Mouse (Mus musculus) intestine, postnatal 0 days (tissue): ENCODE results near the gene Ifne. TPM values are rescaled to one million over a fixed set of nuclear protein-coding genes. Genes with fewer than 3 reads are reported as not detected.

ENCODE experiments used
- ATAC-seq: fragments of 200-750 bp; cut with Nextera tagmentation; 2 replicates; pipeline ENCODE4 v1.8.0; 2017; ENCODE audit warnings: mild to moderate bottlenecking, moderate TSS enrichment, moderate library complexity
- H3K27ac ChIP-seq: fragments of 300-500 bp; sonication (generic); 2 replicates; pipeline ENCODE4 v1.5.1; 2014; ENCODE audit warnings: mild to moderate bottlenecking, low read depth, low read length, moderate library complexity
- H3K27me3 ChIP-seq: fragments of 300-500 bp; sonication (generic); replicated peaks from 2 replicates; pipeline ENCODE4 v1.6.1; 2014; ENCODE audit warnings: low read length, mixed read lengths; ENCODE audit not compliant: control insufficient read depth, insufficient read depth
- H3K36me3 ChIP-seq: fragments of 300-500 bp; sonication (generic); 2 replicates; pipeline ENCODE4 v1.6.1; 2014; ENCODE audit warnings: mild to moderate bottlenecking, moderate library complexity; ENCODE audit not compliant: control insufficient read depth, insufficient read depth
- H3K4me1 ChIP-seq: fragments of 300-500 bp; sonication (generic); replicated peaks from 2 replicates; pipeline ENCODE4 v1.6.1; 2014; ENCODE audit warnings: antibody characterized with exemption, low read length, mixed read lengths; ENCODE audit not compliant: control insufficient read depth, insufficient read depth
- H3K4me2 ChIP-seq: fragments of 300-500 bp; sonication (generic); replicated peaks from 2 replicates; pipeline ENCODE4 v1.6.1; 2014; ENCODE audit warnings: low read depth, mild to moderate bottlenecking, moderate library complexity
- H3K4me3 ChIP-seq: fragments of 300-500 bp; sonication (generic); 2 replicates; pipeline ENCODE4 v1.5.1; 2014; ENCODE audit warnings: low read depth, low read length
- H3K9ac ChIP-seq: fragments of 300-500 bp; sonication (generic); 2 replicates; pipeline ENCODE4 v1.6.1; 2014; ENCODE audit warnings: mild to moderate bottlenecking, low read depth, low read length
- H3K9me3 ChIP-seq: fragments of 300-500 bp; sonication (generic); 2 replicates; pipeline ENCODE4 v1.6.1; 2016; ENCODE audit warnings: mixed run types; ENCODE audit not compliant: control insufficient read depth
- CTCF ChIP-seq: sonication (generic); IDR thresholded peaks from 2 replicates; pipeline ENCODE4 v1.5.1; 2016; ENCODE audit warnings: low read depth, mild to moderate bottlenecking, control low read depth, antibody characterized with exemption, moderate library complexity
- WGBS: fragments of 180-500 bp; shearing (Covaris S2); extraction: QIAGEN DNeasy Blood & Tissue Kit; methylation state at CpG from one replicate; pipeline ENCODE4 v1.1.7; 2014; 5-methylcytosine and 5-hydroxymethylcytosine counted together
- polyA plus RNA-seq: library from polyadenylated mRNA; unstranded; fragments of >200 nt; fragmentation: Nextera tagmentation; extraction: Ambion mirVana; gene quantifications from 2 replicates; pipeline ENCODE4 v1.2.1, GENCODE M21; 2015

The Ifne gene
- polyA plus RNA-seq, 1 experiment from 2014 or later: not detected

DNA sequence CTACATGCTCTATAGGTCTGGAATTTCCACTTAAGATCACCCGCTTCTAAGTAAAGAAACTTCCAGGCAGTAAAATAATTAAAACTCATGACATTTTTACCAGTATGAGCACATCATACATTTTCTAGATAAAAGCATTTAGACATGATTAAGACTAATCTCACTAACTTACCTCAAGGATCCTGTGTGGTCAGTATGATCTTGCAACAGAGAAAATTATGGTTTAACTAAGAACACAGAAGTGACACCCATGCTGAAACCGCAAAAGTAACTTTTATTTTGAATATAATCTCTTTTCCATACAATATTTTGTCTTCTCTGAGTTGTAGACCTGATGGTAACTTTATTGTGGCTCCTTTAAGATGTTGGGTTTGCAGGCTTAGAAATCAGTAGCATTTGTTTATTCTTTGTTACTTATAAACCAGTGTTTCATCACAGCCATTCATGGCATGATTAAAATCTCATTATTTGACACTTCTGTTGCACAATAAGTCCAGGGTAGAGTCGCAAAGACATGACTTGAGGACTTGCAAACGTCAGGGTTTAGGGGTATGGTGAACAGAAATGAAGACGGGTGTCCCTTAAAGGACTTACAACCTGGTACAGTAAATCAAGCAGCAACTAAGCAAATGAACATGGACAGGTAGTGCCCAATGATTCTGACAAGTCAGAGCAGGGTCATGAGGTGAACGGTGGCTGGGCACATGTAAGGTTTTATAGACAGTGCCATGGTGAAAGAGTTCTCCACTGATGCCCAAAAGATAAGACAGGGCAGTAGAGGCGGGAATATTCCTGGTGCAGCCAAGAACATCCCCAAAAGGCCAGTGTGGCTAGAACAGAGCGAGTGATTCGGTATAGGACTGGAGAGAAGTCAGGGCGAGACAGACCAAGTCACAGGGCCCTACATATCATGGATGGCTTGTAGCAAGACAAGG is 29.9 kb upstream of the Ifne start:
- whole genome bisulfite sequencing: 54% methylated on average over 10 of the region's 10 CpGs
- peak overlapping the region; percentile 24; the same call in 1 of the 2 replicates for H3K27ac ChIP-seq
- ATAC-seq: peak; percentile 55

DNA sequence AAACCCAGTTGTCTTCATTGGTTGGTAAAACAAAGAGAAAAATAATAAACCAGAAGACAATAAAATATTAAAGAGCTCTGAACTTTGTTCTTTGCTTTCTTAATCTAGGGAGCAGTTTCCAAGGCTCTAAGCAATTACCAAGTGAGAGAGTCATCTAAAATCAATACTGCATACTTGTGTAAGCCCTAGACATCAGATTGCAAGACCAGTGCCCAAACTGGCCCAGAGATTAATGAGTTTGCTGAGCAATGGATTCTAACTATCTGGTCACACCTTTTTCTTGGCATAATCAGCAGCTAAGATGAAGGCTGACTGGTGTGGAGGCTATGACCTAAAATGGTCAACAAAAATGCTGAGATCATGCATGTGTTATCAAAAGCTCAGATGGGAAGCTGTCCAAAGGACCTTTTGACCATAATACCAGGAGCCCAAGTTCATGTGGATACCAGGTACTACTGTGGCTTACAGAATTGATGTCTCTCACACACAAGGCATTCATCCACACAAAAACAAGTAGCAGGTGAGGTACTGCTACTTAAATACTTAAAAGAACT is 13.3 kb upstream of the Ifne start:
- no peaks in the 10 kb centered on the region for H3K27me3 ChIP-seq
- no peak overlapping the region for H3K4me2 ChIP-seq
- H3K9ac ChIP-seq: no peak overlapping the region
- 0 out of 2 replicates have a peak, but pooled peaks cover 3% of the 10 kb centered on the region for H3K4me1 ChIP-seq
- peak; percentile 88 for ATAC-seq
- no peaks in the 10 kb centered on the region for H3K9me3 ChIP-seq
- no peak for TF ChIP-seq CTCF
- H3K4me3 ChIP-seq: no peak overlapping the region
- H3K27ac ChIP-seq: no peak overlapping the region
- no peaks in the 10 kb centered on the region for H3K36me3 ChIP-seq

More for the DNA sequence above, 29.9 kb upstream of the Ifne start:
- Histone ChIP-seq H3K27me3 (no peaks in the 10 kb centered on the region), H3K9me3 (no peaks in the 10 kb centered on the region), H3K4me2 (no peak overlapping the region), H3K4me3 (no peak overlapping the region), H3K4me1 (peaks cover 7% of the 10 kb centered on the region; the same call in 1 of the 2 replicates), H3K9ac (no peak overlapping the region), H3K36me3 (no peaks in the 10 kb centered on the region)
- no peak for TF ChIP-seq CTCF

DNA sequence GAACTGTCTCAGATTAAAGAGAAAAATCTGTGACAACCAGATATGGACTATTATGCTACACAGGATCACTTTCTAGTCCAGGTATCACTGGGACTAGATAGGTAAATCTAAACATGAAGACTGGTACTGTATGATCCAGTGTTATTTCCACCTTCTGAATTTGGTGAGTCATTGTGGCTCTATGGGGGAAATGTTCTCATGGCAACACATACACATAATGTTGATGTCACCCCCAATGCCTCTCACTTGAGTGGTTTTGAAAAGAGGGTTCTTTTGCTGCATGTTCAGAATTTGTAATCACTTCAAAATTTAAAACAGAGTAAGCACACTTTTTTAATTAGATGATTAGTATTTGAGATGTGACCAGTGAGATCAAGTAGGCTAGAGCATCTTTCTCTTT is 8.2 kb upstream of the Ifne start:
- no peak for ATAC-seq
- Histone ChIP-seq H3K9me3 (no peaks in the 10 kb centered on the region), H3K36me3 (no peaks in the 10 kb centered on the region), H3K27ac (no peak overlapping the region), H3K4me1 (0 out of 2 replicates have a peak, but pooled peaks cover 3% of the 10 kb centered on the region), H3K4me3 (no peak overlapping the region), H3K4me2 (no peak overlapping the region), H3K9ac (no peak overlapping the region), H3K27me3 (no peaks in the 10 kb centered on the region)
- no peak for TF ChIP-seq CTCF

DNA sequence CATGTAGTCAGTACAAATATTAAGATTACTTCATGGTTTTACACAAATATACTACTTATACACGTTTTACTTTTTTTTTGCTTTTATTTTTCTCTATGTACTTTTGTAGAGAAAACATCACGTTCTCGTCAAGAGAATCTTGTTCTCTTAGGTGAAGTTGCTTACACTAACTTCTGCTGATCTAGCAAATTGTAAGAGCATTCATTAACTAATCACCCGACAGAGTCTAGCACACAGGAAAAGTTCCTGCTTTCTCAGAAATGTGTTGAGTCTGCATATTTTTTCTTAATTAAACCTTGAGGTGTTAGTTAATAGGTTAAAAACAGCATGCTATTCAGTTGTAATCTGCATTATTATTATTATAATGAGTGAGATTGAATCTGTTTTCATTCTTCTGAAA is 1.2 kb downstream of the Ifne start:
- H3K27ac ChIP-seq: peak overlapping the region; percentile 75
- TF ChIP-seq CTCF: no peak

DNA sequence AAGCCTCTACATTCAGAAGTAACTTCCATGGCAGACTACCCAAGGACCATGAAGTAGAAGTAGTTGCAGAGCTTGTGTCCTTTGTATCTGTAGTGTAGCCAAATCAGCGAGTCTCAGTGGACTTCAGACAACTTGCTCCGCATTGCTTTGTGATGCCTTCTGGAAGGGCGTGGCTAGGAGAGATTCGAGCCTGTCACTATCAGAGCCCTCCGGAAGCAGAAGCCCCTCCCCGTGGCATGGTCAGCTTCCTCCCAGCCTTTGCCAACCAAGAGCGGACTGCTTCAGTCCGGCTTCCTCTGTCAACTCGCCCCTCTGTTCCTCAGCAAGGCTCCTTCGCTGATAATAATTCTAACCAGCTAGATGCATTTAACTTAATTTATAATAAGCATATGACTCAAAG is 1.8 kb downstream of the Ifne start:
- Histone ChIP-seq H3K4me3 (no peak overlapping the region), H3K4me1 (no peaks in the 10 kb centered on the region), H3K9me3 (no peaks in the 10 kb centered on the region), H3K36me3 (no peaks in the 10 kb centered on the region), H3K27me3 (no peaks in the 10 kb centered on the region), H3K9ac (no peak overlapping the region), H3K27ac (peak overlapping the region; percentile 75), H3K4me2 (no peak overlapping the region; the same call in 1 of the 2 replicates)
- 28% methylated on average over 10 of the region's 10 CpGs for WGBS
- no peak for TF ChIP-seq CTCF
- ATAC-seq: peak; percentile 86

More for the DNA sequence above, 1.2 kb downstream of the Ifne start:
- Histone ChIP-seq H3K36me3 (no peaks in the 10 kb centered on the region), H3K9ac (no peak overlapping the region), H3K4me1 (no peaks in the 10 kb centered on the region), H3K4me2 (no peak overlapping the region; the same call in 1 of the 2 replicates), H3K4me3 (no peak overlapping the region), H3K9me3 (no peaks in the 10 kb centered on the region), H3K27me3 (no peaks in the 10 kb centered on the region)
- ATAC-seq: peak; percentile 47; the same call in 1 of the 2 replicates
- WGBS: 52% methylated on average over 4 of the region's 4 CpGs

DNA sequence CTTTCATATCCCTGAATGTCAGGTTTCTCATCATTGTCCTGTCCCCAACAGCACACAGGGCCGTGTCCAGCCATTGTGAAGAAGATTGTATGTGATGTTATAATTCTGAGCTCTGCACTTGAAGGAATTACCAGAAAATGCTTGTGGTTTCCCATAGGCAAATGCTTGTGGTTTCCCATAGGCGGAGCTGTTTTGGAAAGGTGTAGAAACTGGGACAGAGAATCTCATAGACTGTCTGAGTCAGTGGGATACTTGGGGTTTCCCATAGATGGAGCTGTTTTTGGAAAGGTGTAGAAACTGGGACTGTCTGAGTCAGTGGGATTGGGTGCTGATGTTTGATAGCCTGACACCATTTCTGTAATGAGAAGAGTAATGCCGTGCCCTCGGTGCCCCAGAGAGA is 3.5 kb downstream of the Ifne start:
- H3K4me3 ChIP-seq: no peak overlapping the region
- no peak for ATAC-seq
- 75% methylated on average over 4 of the region's 4 CpGs for WGBS
- no peaks in the 10 kb centered on the region for H3K36me3 ChIP-seq
- 0 out of 2 replicates have a peak overlapping the region, but pooled peaks have one; percentile 75 for H3K27ac ChIP-seq
- no peak overlapping the region for H3K4me2 ChIP-seq
- H3K27me3 ChIP-seq: no peaks in the 10 kb centered on the region
- TF ChIP-seq CTCF: peak; percentile 36; the same call in 1 of the 2 replicates
- no peaks in the 10 kb centered on the region for H3K9me3 ChIP-seq
- H3K9ac ChIP-seq: no peak overlapping the region
- no peaks in the 10 kb centered on the region for H3K4me1 ChIP-seq
